Mouse (Mus musculus): ENCODE results near the gene Gm19410. TPM values are rescaled to one million over a fixed set of nuclear protein-coding genes. Genes with fewer than 3 reads are reported as not detected.

The Gm19410 gene
- polyA plus RNA-seq, 1 experiment from 2014 or later, result 0.23 TPM

Small RNAs within 50 kb of the gene (microRNA-seq; reads per million reads assigned to microRNA genes)
- gene Gm44474, result not detected
